Mouse (Mus musculus) C2C12 (cell line): ENCODE results near the gene Gm37240. TPM values are rescaled to one million over a fixed set of nuclear protein-coding genes. Genes with fewer than 3 reads are reported as not detected.

ENCODE experiments used
- H3K27me3 ChIP-seq: one replicate; pipeline ENCODE4 v1.6.1; 2011; ENCODE audit not compliant: control insufficient read depth, insufficient read depth, insufficient read length
- H3K36me3 ChIP-seq: one replicate; pipeline ENCODE4 v1.6.1; 2011; ENCODE audit not compliant: control insufficient read depth, insufficient read depth
- H3K4me3 ChIP-seq: one replicate; pipeline ENCODE4 v1.5.1; 2011; ENCODE audit warnings: mild to moderate bottlenecking, control low read depth; ENCODE audit not compliant: poor library complexity, insufficient read depth, severe bottlenecking
- H3K79me2 ChIP-seq: one replicate; pipeline ENCODE4 v1.6.1; 2011; ENCODE audit not compliant: control insufficient read depth, insufficient read depth
- H3K79me3 ChIP-seq: one replicate; pipeline ENCODE4 v1.6.1; 2011; ENCODE audit warnings: low read depth, control low read depth
- H3ac ChIP-seq: one replicate; pipeline ENCODE3; 2011; ENCODE audit warnings: low read depth; ENCODE audit not compliant: control insufficient read depth, insufficient read length
- CEBPB ChIP-seq: IDR thresholded peaks from one replicate; pipeline ENCODE4 v1.6.1; 2011; ENCODE audit warnings: low read depth, mild to moderate bottlenecking, control low read depth, moderate library complexity
- CTCF ChIP-seq: IDR thresholded peaks from one replicate; pipeline ENCODE4 v1.5.1; 2011; ENCODE audit not compliant: control insufficient read depth, insufficient read depth, insufficient read length
- FOSL1 ChIP-seq: IDR thresholded peaks from one replicate; pipeline ENCODE4 v1.8.0; 2011; ENCODE audit warnings: mild to moderate bottlenecking, low read length; ENCODE audit not compliant: poor library complexity, insufficient read depth, severe bottlenecking
- MAX ChIP-seq: IDR thresholded peaks from one replicate; pipeline ENCODE4 v1.6.1; 2011; ENCODE audit warnings: mild to moderate bottlenecking, control low read depth
- MYOD1 ChIP-seq: IDR thresholded peaks from one replicate; pipeline ENCODE4 v1.6.1; 2011; ENCODE audit warnings: low read depth; ENCODE audit not compliant: control insufficient read depth, insufficient read length
- MYOG ChIP-seq: IDR thresholded peaks from one replicate; pipeline ENCODE4 v1.6.1; 2011; ENCODE audit not compliant: control insufficient read depth, insufficient read length; ENCODE audit errors: extremely low read depth
- USF1 ChIP-seq: IDR thresholded peaks from one replicate; pipeline ENCODE4 v1.6.1; 2011; ENCODE audit warnings: low read depth, mild to moderate bottlenecking, control low read depth, moderate library complexity
- polyA plus RNA-seq: library from polyadenylated mRNA; unstranded; fragments of >200 nt; fragmentation: generic; extraction: Trizol; gene quantifications from one replicate; pipeline ENCODE4 v1.2.1, GENCODE M21; 2012; ENCODE audit warnings: missing spikeins

The Gm37240 gene
- polyA plus RNA-seq, 1 experiment, result 7.3 TPM

- TF ChIP-seq USF1, result no peak
- H3K27me3 ChIP-seq, result no peaks in the 10 kb centered on the region
- H3K79me3 ChIP-seq, result no peaks in the 10 kb centered on the region
- no peaks in the 10 kb centered on the region for H3K36me3 ChIP-seq
- no peak overlapping the region for H3K4me3 ChIP-seq
- no peaks in the 10 kb centered on the region for H3K79me2 ChIP-seq
- H3ac ChIP-seq, result no peak overlapping the region
These were observed 408.6 kb downstream of the Gm37240 start for GRCm38 (mm10) chr3:85478731-85479130.

GRCm38 (mm10) chr3:85469711-85470110 is 417.6 kb downstream of the Gm37240 start:
- no peak overlapping the region for H3ac ChIP-seq
- no peaks in the 10 kb centered on the region for H3K36me3 ChIP-seq
- no peak overlapping the region for H3K4me3 ChIP-seq
- no peak for TF ChIP-seq CTCF
- no peak for TF ChIP-seq MYOG
- no peak for TF ChIP-seq FOSL1
- TF ChIP-seq CEBPB, result no peak
- TF ChIP-seq MYOD1, result no peak
- no peak for TF ChIP-seq MAX
- no peaks in the 10 kb centered on the region for H3K79me3 ChIP-seq
- H3K27me3 ChIP-seq, result no peaks in the 10 kb centered on the region
- H3K79me2 ChIP-seq, result no peaks in the 10 kb centered on the region

- Histone ChIP-seq H3K4me3 (no peak overlapping the region), H3K79me3 (no peaks in the 10 kb centered on the region), H3K36me3 (no peaks in the 10 kb centered on the region), H3ac (no peak overlapping the region), H3K27me3 (no peaks in the 10 kb centered on the region), H3K79me2 (no peaks in the 10 kb centered on the region)
- TF ChIP-seq MAX, result no peak
- no peak for TF ChIP-seq CEBPB
- TF ChIP-seq CTCF, result no peak
- no peak for TF ChIP-seq MYOD1
- TF ChIP-seq MYOG, result no peak
- TF ChIP-seq FOSL1, result no peak
- no peak for TF ChIP-seq USF1
These were observed 418.3 kb downstream of the Gm37240 start for GRCm38 (mm10) chr3:85468995-85469394.

GRCm38 (mm10) chr3:85465283-85466025 is 421.9 kb downstream of the Gm37240 start:
- Histone ChIP-seq H3K27me3 (no peaks in the 10 kb centered on the region), H3K36me3 (no peaks in the 10 kb centered on the region), H3K79me3 (no peaks in the 10 kb centered on the region), H3ac (no peak overlapping the region), H3K4me3 (no peak overlapping the region), H3K79me2 (no peaks in the 10 kb centered on the region)
- no peak for TF ChIP-seq MYOD1
- no peak for TF ChIP-seq MYOG
- TF ChIP-seq MAX, result no peak
- TF ChIP-seq CTCF, result no peak
- TF ChIP-seq USF1, result no peak
- no peak for TF ChIP-seq FOSL1
- no peak for TF ChIP-seq CEBPB

- H3K79me3 ChIP-seq, result no peaks in the 10 kb centered on the region
- no peak for TF ChIP-seq CTCF
- TF ChIP-seq MYOD1, result no peak
- no peak for TF ChIP-seq USF1
- TF ChIP-seq CEBPB, result no peak
- no peak for TF ChIP-seq MAX
- TF ChIP-seq FOSL1, result no peak
- TF ChIP-seq MYOG, result no peak
These were observed 427.3 kb downstream of the Gm37240 start for GRCm38 (mm10) chr3:85460021-85460420.

GRCm38 (mm10) chr3:85456983-85457382 is 430.3 kb downstream of the Gm37240 start:
- no peak for TF ChIP-seq MAX
- no peak for TF ChIP-seq FOSL1
- TF ChIP-seq CTCF, result no peak
- no peak for TF ChIP-seq USF1
- no peak for TF ChIP-seq MYOD1
- Histone ChIP-seq H3K79me3 (no peaks in the 10 kb centered on the region), H3K79me2 (no peaks in the 10 kb centered on the region), H3K36me3 (no peaks in the 10 kb centered on the region), H3ac (no peak overlapping the region), H3K27me3 (no peaks in the 10 kb centered on the region), H3K4me3 (no peak overlapping the region)

More at GRCm38 (mm10) chr3:85460021-85460420, 427.3 kb downstream of the Gm37240 start:
- H3ac ChIP-seq, result no peak overlapping the region
- no peaks in the 10 kb centered on the region for H3K27me3 ChIP-seq
- no peaks in the 10 kb centered on the region for H3K36me3 ChIP-seq
- no peaks in the 10 kb centered on the region for H3K79me2 ChIP-seq
- H3K4me3 ChIP-seq, result no peak overlapping the region
